Mouse (Mus musculus) liver, adult 2 months (tissue): ENCODE data around the gene Pnmt. TPM values are rescaled to one million over a fixed set of nuclear protein-coding genes. Genes with fewer than 3 reads are reported as not detected.

Source experiments
- DNase-seq: peaks from one replicate; pipeline ENCODE4 v3.0.0-alpha.2; 2011; ENCODE audit warnings: low read depth, low spot score; ENCODE audit errors: extremely low read depth
- H3K27ac ChIP-seq: fragments of 200-500 bp; replicated peaks from 2 replicates; pipeline ENCODE4 v1.5.1; 2012; ENCODE audit warnings: low read depth, mild to moderate bottlenecking, control low read depth, inconsistent platforms, low read length; ENCODE audit not compliant: insufficient read depth
- H3K27me3 ChIP-seq: fragments of 200-500 bp; 2 replicates; pipeline ENCODE4 v1.6.1; 2012; ENCODE audit warnings: mild to moderate bottlenecking, moderate library complexity, low read length, inconsistent platforms; ENCODE audit not compliant: control insufficient read depth, insufficient read depth
- H3K36me3 ChIP-seq: fragments of 200-500 bp; 2 replicates; pipeline ENCODE4 v1.6.1; 2012; ENCODE audit warnings: low read length, inconsistent platforms; ENCODE audit not compliant: control insufficient read depth, insufficient read depth
- H3K4me1 ChIP-seq: fragments of 200-500 bp; 2 replicates; pipeline ENCODE4 v1.6.1; 2011; ENCODE audit warnings: low read length; ENCODE audit not compliant: control insufficient read depth, insufficient read depth
- H3K4me3 ChIP-seq: fragments of 200-500 bp; 2 replicates; pipeline ENCODE4 v1.5.1; 2011; ENCODE audit warnings: low read depth, mild to moderate bottlenecking, control low read depth, low read length, moderate library complexity; ENCODE audit not compliant: insufficient read depth
- H3K79me2 ChIP-seq: fragments of 200-500 bp; 2 replicates; pipeline ENCODE4 v1.6.1; 2012; ENCODE audit warnings: inconsistent platforms, mild to moderate bottlenecking, low read length, moderate library complexity; ENCODE audit not compliant: control insufficient read depth, insufficient read depth
- H3K9ac ChIP-seq: fragments of 200-500 bp; 2 replicates; pipeline ENCODE4 v1.6.1; 2012; ENCODE audit warnings: low read depth, mild to moderate bottlenecking, control low read depth, inconsistent platforms, low read length
- CTCF ChIP-seq: fragments of 200-500 bp; IDR thresholded peaks from 2 replicates; pipeline ENCODE4 v1.5.1; 2011; ENCODE audit warnings: low read depth, low read length, control low read depth
- POLR2A ChIP-seq: fragments of 200-500 bp; IDR thresholded peaks from 2 replicates; pipeline ENCODE4 v1.6.1; 2011; ENCODE audit warnings: low read length, control low read depth; ENCODE audit not compliant: insufficient read depth; ENCODE audit errors: extremely low read depth
- WGBS: fragments of 180-500 bp; shearing (Covaris S2); methylation state at CpG from one replicate; pipeline ENCODE4 v1.1.7; 2018; 5-methylcytosine and 5-hydroxymethylcytosine counted together
- polyA plus RNA-seq: library from polyadenylated mRNA; depleted of rRNA; stranded (reverse); fragments of >200 nt; gene quantifications from 2 replicates; pipeline ENCODE4 v1.2.3, GENCODE M21; 2012; rRNA removed
- total RNA-seq: library from RNA; depleted of rRNA; stranded (reverse); fragments of >200 nt; gene quantifications from 2 replicates; pipeline ENCODE4 v1.2.3, GENCODE M21; 2014; rRNA removed

Gene Pnmt
- total and polyA plus RNA-seq, 2 experiments = not detected

DNA sequence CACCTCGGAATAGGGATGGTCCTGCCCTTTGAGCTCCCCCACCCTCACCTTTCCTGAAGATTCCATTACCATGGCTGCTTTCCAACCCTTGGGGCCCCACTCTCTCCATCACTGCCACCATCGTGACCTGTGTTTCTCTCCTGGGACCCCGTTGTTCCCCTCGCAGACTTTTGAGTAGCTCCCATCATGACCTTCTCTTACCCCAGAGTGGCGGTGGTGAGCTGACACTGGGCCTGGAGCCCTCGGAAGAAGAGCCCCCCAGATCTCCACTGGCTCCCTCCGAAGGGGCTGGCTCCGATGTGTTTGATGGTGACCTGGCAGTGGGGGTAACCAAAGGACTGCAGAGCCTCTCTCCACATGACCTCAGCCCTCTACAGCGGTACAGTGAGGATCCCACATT, 49.5 kb downstream of the Pnmt start:
- no peak for DNase-seq
- 98% methylated on average over 9 of the region's 9 CpGs for WGBS
- Histone ChIP-seq H3K79me2 (no peaks in the 10 kb centered on the region), H3K9ac (no peak overlapping the region), H3K36me3 (no peaks in the 10 kb centered on the region), H3K27ac (no peak overlapping the region), H3K4me3 (no peak overlapping the region), H3K4me1 (0 out of 2 replicates have a peak, but pooled peaks cover 3% of the 10 kb centered on the region), H3K27me3 (no peaks in the 10 kb centered on the region)
- TF ChIP-seq POLR2A = no peak
- TF ChIP-seq CTCF = no peak

GRCm38 (mm10) chr11:98437441-98437840, 51.2 kb downstream of the Pnmt start:
- TF ChIP-seq POLR2A (no peak), CTCF (no peak)
- 91% methylated on average over 6 of the region's 6 CpGs for WGBS
- no peak overlapping the region for H3K9ac ChIP-seq
- H3K4me1 ChIP-seq = 0 out of 2 replicates have a peak, but pooled peaks cover 3% of the 10 kb centered on the region
- no peak overlapping the region for H3K4me3 ChIP-seq
- H3K36me3 ChIP-seq = no peaks in the 10 kb centered on the region
- DNase-seq = no peak
- no peaks in the 10 kb centered on the region for H3K79me2 ChIP-seq
- no peaks in the 10 kb centered on the region for H3K27me3 ChIP-seq
- H3K27ac ChIP-seq = no peak overlapping the region

Other genes with a start within 250 kb of the Pnmt start
- 15.1 and 16.7 TPM in 2 replicates for gene Fbxl20, start 236.0 kb upstream of the Pnmt start, total RNA-seq
- gene Fbxl20, start 236.0 kb upstream of the Pnmt start, polyA plus RNA-seq = 8.7 and 12.3 TPM in 2 replicates
- 10.0 and 12.9 TPM in 2 replicates for gene Med1, start 193.2 kb upstream of the Pnmt start, total RNA-seq
- 5.3 and 5.6 TPM in 2 replicates for gene Med1, start 193.2 kb upstream of the Pnmt start, polyA plus RNA-seq
- 19.5 and 20.3 TPM in 2 replicates for gene Cdk12, start 183.4 kb upstream of the Pnmt start, total RNA-seq
- 5.8 and 7.9 TPM in 2 replicates for gene Cdk12, start 183.4 kb upstream of the Pnmt start, polyA plus RNA-seq
- gene Neurod2, start 56.8 kb upstream of the Pnmt start, total RNA-seq = not detected in 2 replicates
- not detected in 2 replicates for gene Neurod2, start 56.8 kb upstream of the Pnmt start, polyA plus RNA-seq
- gene Ppp1r1b, start 38.0 kb upstream of the Pnmt start, total RNA-seq = 0.55 and 0.87 TPM in 2 replicates
- 2.8 and 4.3 TPM in 2 replicates for gene Ppp1r1b, start 38.0 kb upstream of the Pnmt start, polyA plus RNA-seq
- 11.9 and 17.2 TPM in 2 replicates for gene Stard3, start 28.1 kb upstream of the Pnmt start, total RNA-seq
- gene Stard3, start 28.1 kb upstream of the Pnmt start, polyA plus RNA-seq = 30.0 and 41.1 TPM in 2 replicates
- 3.5 TPM in 1 of 2 replicates, not detected in the other for gene Tcap, start 2.6 kb upstream of the Pnmt start, total RNA-seq
- 0.10 and 0.16 TPM in 2 replicates for gene Tcap, start 2.6 kb upstream of the Pnmt start, polyA plus RNA-seq
- 0.37 and 0.87 TPM in 2 replicates for gene Pgap3, start 14.0 kb downstream of the Pnmt start, total RNA-seq
- 3.7 and 5.0 TPM in 2 replicates for gene Pgap3, start 14.0 kb downstream of the Pnmt start, polyA plus RNA-seq
- 0.60 and 1.0 TPM in 2 replicates for gene Erbb2, start 26.0 kb downstream of the Pnmt start, total RNA-seq
- gene Erbb2, start 26.0 kb downstream of the Pnmt start, polyA plus RNA-seq = 0.56 and 0.72 TPM in 2 replicates
- gene Mien1, start 52.5 kb downstream of the Pnmt start, total RNA-seq = 62.8 and 64.1 TPM in 2 replicates
- 75.0 and 101 TPM in 2 replicates for gene Mien1, start 52.5 kb downstream of the Pnmt start, polyA plus RNA-seq
- gene Grb7, start 59.9 kb downstream of the Pnmt start, total RNA-seq = 58.2 and 84.8 TPM in 2 replicates
- gene Grb7, start 59.9 kb downstream of the Pnmt start, polyA plus RNA-seq = 134 and 136 TPM in 2 replicates
- gene Ikzf3, start 159.6 kb downstream of the Pnmt start, total RNA-seq = 0.37 and 0.60 TPM in 2 replicates
- gene Ikzf3, start 159.6 kb downstream of the Pnmt start, polyA plus RNA-seq = 0.82 and 1.1 TPM in 2 replicates
- gene Zpbp2, start 164.6 kb downstream of the Pnmt start, total RNA-seq = 0.28 and 0.94 TPM in 2 replicates
- gene Zpbp2, start 164.6 kb downstream of the Pnmt start, polyA plus RNA-seq = 0.09 TPM in 1 of 2 replicates, not detected in the other
- 48.3 and 62.0 TPM in 2 replicates for gene Ormdl3, start 200.9 kb downstream of the Pnmt start, total RNA-seq
- 119 and 166 TPM in 2 replicates for gene Ormdl3, start 200.9 kb downstream of the Pnmt start, polyA plus RNA-seq
- not detected in 2 replicates for gene Lrrc3c, start 211.8 kb downstream of the Pnmt start, total RNA-seq
- gene Lrrc3c, start 211.8 kb downstream of the Pnmt start, polyA plus RNA-seq = not detected in 2 replicates
- not detected in 2 replicates for gene Gm12355, start 239.2 kb downstream of the Pnmt start, total RNA-seq
- gene Gm12355, start 239.2 kb downstream of the Pnmt start, polyA plus RNA-seq = not detected in 2 replicates
- gene Gsdma3, start 239.9 kb downstream of the Pnmt start, total RNA-seq = not detected in 2 replicates
- not detected in 2 replicates for gene Gsdma3, start 239.9 kb downstream of the Pnmt start, polyA plus RNA-seq